Mouse (Mus musculus): ENCODE measurements at regions not wholly inside any gene's neighbourhood (a gene's known extent, or its start where the extent isn't known, plus 50 kb on each side); places are given as distances from the start of the nearest gene placed in this dataset.

DNA sequence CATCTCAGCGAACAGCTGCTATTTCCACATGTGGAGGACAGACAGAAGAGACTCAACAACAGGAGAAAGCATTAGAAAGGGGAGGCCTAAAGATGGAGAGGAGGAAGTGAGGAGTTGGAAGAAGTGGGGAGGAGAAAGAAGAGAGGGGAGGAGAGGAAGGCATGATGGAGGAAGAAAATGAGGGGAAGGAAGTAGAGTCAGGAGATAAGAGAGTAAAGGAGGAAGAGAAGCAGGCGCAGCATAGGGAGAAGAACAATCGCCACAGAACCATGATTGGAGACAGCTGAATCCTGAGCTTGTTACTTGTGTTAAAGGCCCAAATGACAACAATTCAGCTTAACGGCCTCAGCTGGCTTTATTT lies 74.8 kb upstream of the Bmp2k start:
- TF ChIP-seq CTCF (IDR thresholded peaks at IDR 0.05; ENCODE audit: low read depth, low read length) (no peak), POLR2A (IDR thresholded peaks at IDR 0.05; ENCODE audit: borderline replicate concordance, low read depth, low read length) (no peak)
